Mouse (Mus musculus): Measurements from ENCODE around the gene Ptges2. TPM values are rescaled to one million over a fixed set of nuclear protein-coding genes. Genes with fewer than 3 reads are reported as not detected.

The Ptges2 gene
- polyA plus RNA-seq, 1 experiment = 10.0 TPM

DNA sequence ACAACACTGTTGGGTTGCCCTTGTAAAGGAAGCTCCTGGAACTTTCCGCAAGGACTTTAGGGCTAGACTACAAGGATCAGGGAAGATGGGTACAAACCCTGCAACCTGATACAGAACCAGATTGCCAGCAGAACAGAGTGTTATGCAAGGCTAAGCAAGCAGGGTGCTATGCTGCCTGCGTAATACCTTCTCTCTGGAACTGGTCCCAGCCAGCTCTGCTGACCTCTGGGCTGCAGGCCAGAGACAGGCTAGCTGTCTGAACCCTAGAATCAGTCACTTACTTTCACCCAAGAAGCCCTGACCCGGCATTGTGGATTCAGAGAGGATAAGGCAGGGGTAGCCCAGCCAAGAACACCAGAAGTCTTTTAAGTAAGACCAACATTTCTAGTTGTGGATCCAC lies 23.7 kb downstream of the Ptges2 start:
- DNase-seq (ENCODE audit: low read depth in 1 of 2, low spot score in 2 of 2) = no peak
- H3K36me3 ChIP-seq (ENCODE audit: control insufficient read depth, insufficient read depth, low read length) = peaks cover 54% of the 10 kb centered on the region
- H3K4me3 ChIP-seq (ENCODE audit: extremely low read depth, insufficient read depth, insufficient read length) = no peak overlapping the region
- 91% methylated on average over 3 of the region's 3 CpGs for WGBS
- TF ChIP-seq POLR2A (IDR thresholded peaks at IDR 0.05; ENCODE audit: low read depth, low read length) (no peak), CTCF (IDR thresholded peaks at IDR 0.05; ENCODE audit: extremely low read depth, insufficient read depth, insufficient read length, insufficient replicate concordance) (no peak)
- H3K4me1 ChIP-seq (ENCODE audit: control insufficient read depth, insufficient read depth, insufficient read length) = no peaks in the 10 kb centered on the region; the same call in 1 of the 2 replicates
- no peak overlapping the region for H3K27ac ChIP-seq (ENCODE audit: insufficient read depth, low read length)
- no peaks in the 10 kb centered on the region for H3K27me3 ChIP-seq (ENCODE audit: control insufficient read depth, insufficient read depth, low read length)

DNA sequence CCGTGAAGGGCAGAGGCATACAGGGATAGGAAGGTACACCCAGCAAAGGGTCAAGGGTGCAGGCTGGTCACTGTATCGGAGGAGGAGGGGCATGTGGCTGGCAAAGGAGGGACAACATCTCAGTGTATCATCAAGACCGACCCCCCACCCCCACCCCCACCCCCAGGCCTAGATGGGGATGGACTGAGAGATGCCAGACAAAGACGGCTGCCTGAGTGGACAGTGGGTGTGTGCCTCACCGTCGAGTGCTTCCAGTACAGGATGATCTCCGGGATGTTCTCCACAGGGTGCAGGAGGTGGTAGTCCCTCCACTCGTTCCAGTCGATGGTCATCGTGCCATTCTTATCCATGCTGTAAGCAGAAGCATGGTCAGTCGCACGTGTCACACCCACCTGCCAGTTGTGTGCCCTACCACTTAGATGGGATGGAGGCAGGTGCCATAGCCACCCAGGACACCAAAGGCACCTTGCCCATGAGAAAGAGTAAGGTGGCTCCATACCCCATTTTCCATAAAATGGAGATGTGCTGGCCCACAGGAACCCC lies 24.4 kb downstream of the Ptges2 start:
- Histone ChIP-seq H3K27me3 (ENCODE audit: control insufficient read depth, insufficient read depth, low read length) (no peaks in the 10 kb centered on the region), H3K4me1 (ENCODE audit: control insufficient read depth, insufficient read depth, insufficient read length) (no peaks in the 10 kb centered on the region; the same call in 1 of the 2 replicates), H3K36me3 (ENCODE audit: control insufficient read depth, insufficient read depth, low read length) (peaks cover 49% of the 10 kb centered on the region), H3K4me3 (ENCODE audit: extremely low read depth, insufficient read depth, insufficient read length) (no peak overlapping the region), H3K27ac (ENCODE audit: insufficient read depth, low read length) (no peak overlapping the region)
- WGBS = 93% methylated on average over 12 of the region's 12 CpGs
- TF ChIP-seq POLR2A (IDR thresholded peaks at IDR 0.05; ENCODE audit: low read depth, low read length) = no peak
- no peak for TF ChIP-seq CTCF (IDR thresholded peaks at IDR 0.05; ENCODE audit: extremely low read depth, insufficient read depth, insufficient read length, insufficient replicate concordance)
- no peak for DNase-seq (ENCODE audit: low read depth in 1 of 2, low spot score in 2 of 2)

DNA sequence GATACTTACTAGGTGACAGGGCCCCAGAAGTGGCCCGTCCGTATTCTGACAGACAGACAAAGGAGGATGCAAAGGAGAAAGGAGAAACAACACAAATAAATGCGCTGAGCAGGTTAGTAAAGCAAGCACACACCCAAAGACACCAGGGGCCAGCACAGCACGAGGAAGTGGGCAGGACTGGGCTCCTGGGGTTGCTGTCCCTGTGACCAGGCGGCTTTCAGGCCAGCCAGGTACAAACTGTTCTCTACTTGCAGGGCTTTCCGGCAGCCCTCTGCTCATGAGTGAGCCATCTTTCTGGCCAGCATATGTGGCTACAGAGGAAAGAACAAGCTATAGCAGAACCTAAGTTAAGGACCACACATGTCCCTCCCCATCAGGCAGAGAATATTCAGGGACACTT lies 25.0 kb downstream of the Ptges2 start:
- Histone ChIP-seq H3K4me1 (ENCODE audit: control insufficient read depth, insufficient read depth, insufficient read length) (no peaks in the 10 kb centered on the region; the same call in 1 of the 2 replicates), H3K27me3 (ENCODE audit: control insufficient read depth, insufficient read depth, low read length) (no peaks in the 10 kb centered on the region), H3K27ac (ENCODE audit: insufficient read depth, low read length) (no peak overlapping the region), H3K36me3 (ENCODE audit: control insufficient read depth, insufficient read depth, low read length) (peaks cover 45% of the 10 kb centered on the region), H3K4me3 (ENCODE audit: extremely low read depth, insufficient read depth, insufficient read length) (no peak overlapping the region)
- no peak for TF ChIP-seq POLR2A (IDR thresholded peaks at IDR 0.05; ENCODE audit: low read depth, low read length)
- no peak for TF ChIP-seq CTCF (IDR thresholded peaks at IDR 0.05; ENCODE audit: extremely low read depth, insufficient read depth, insufficient read length, insufficient replicate concordance)
- DNase-seq (ENCODE audit: low read depth in 1 of 2, low spot score in 2 of 2) = no peak
- WGBS = 88% methylated on average over 6 of the region's 6 CpGs

DNA sequence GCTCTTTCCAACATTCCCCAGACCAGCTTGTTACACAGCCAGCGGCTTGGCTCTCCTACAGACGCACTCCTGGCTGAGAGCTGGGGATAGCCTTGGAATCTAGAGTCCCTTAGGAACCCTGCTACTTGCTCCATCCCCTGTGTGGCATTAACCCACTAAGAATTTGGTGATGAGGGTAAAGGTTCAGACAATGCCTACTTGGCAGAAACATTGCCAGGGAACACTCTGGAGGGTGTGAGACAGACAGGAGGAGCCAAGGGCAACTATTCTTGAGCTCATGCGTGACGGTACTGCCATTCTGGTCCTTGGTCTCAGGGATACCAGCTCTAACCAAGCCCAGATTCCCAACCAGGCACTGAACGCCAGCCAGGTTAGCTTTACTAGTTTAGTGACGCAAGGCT lies 26.2 kb downstream of the Ptges2 start:
- no peak for TF ChIP-seq POLR2A (IDR thresholded peaks at IDR 0.05; ENCODE audit: low read depth, low read length)
- TF ChIP-seq CTCF (IDR thresholded peaks at IDR 0.05; ENCODE audit: extremely low read depth, insufficient read depth, insufficient read length, insufficient replicate concordance) = no peak
- no peaks in the 10 kb centered on the region for H3K27me3 ChIP-seq (ENCODE audit: control insufficient read depth, insufficient read depth, low read length)
- no peak for DNase-seq (ENCODE audit: low read depth in 1 of 2, low spot score in 2 of 2)
- peaks cover 33% of the 10 kb centered on the region for H3K36me3 ChIP-seq (ENCODE audit: control insufficient read depth, insufficient read depth, low read length)
- whole genome bisulfite sequencing = 97% methylated on average over 6 of the region's 6 CpGs
- H3K4me3 ChIP-seq (ENCODE audit: extremely low read depth, insufficient read depth, insufficient read length) = no peak overlapping the region
- H3K4me1 ChIP-seq (ENCODE audit: control insufficient read depth, insufficient read depth, insufficient read length) = no peaks in the 10 kb centered on the region; the same call in 1 of the 2 replicates
- no peak overlapping the region for H3K27ac ChIP-seq (ENCODE audit: insufficient read depth, low read length)

DNA sequence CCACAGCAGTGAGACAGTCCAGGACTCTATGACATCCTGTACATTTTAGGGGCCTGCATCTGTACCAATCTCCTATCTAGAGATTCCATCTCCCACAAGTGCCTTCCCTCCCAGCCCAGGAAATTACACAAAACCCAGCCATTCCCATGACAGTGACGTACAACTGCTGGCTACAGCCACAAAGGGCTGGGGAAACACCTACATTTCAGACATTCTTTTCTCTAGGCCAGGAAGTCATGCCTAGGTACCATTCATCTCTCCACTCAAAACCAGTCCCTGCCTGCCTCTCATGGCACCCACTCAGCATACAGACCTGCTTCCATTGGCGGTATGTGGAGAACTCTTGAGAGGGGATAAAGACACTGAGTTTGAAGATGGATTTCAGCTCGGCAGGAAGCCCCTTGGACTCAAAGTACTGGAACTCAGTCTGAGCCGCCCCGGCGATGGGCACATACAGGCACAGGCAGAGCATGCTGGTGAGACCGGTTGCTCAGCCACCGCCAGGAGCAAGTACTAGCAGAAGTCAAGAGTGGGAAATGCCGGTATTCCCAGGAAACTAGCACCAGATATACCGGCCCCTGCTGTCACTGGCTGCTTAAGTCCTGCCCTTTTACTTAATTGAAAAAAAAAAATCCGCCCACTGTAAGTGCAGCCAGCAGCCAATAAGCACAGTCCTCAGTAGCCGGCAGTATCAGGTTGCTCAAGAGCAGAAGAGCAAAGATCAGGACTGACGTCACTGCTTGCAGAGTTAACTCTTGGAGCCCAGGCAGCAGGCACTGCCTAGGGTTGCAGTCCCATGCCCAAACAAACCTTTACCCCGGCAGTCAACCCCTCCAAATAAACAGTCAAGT lies 28.0 kb downstream of the Ptges2 start:
- peaks cover 1% of the 10 kb centered on the region; the same call in 1 of the 2 replicates for H3K4me1 ChIP-seq (ENCODE audit: control insufficient read depth, insufficient read depth, insufficient read length)

DNA sequence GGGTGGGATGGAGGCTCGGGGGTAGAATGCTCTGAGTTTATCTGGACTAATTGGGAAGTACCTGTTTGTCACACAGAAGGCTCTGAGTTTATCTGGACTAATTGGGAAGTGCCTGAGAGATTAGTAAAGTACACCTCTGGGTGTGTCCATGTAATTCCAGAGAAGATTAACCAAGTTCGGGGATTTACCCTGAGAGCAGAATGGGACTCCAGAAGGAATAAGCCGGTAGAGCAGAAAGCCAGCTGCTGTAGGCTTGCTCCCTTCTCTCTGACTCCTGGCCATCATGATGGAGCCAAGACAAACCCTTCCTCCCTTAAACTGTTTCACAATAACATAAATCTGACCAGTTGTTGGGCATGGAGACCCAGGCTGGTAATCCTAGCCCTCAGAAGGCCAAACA lies 29.1 kb downstream of the Ptges2 start:
- H3K36me3 ChIP-seq (ENCODE audit: control insufficient read depth, insufficient read depth, low read length) = peaks cover 9% of the 10 kb centered on the region
- 75% methylated on average over 3 of the region's 3 CpGs for WGBS
- H3K4me3 ChIP-seq (ENCODE audit: extremely low read depth, insufficient read depth, insufficient read length) = no peak overlapping the region
- no peak for DNase-seq (ENCODE audit: low read depth in 1 of 2, low spot score in 2 of 2)
- H3K27me3 ChIP-seq (ENCODE audit: control insufficient read depth, insufficient read depth, low read length) = no peaks in the 10 kb centered on the region
- no peak overlapping the region for H3K27ac ChIP-seq (ENCODE audit: insufficient read depth, low read length)
- no peak for TF ChIP-seq CTCF (IDR thresholded peaks at IDR 0.05; ENCODE audit: extremely low read depth, insufficient read depth, insufficient read length, insufficient replicate concordance)
- TF ChIP-seq POLR2A (IDR thresholded peaks at IDR 0.05; ENCODE audit: low read depth, low read length) = no peak
- peaks cover 5% of the 10 kb centered on the region; the same call in 1 of the 2 replicates for H3K4me1 ChIP-seq (ENCODE audit: control insufficient read depth, insufficient read depth, insufficient read length)

More for the DNA sequence above, 28.0 kb downstream of the Ptges2 start:
- peaks cover 16% of the 10 kb centered on the region for H3K36me3 ChIP-seq (ENCODE audit: control insufficient read depth, insufficient read depth, low read length)
- TF ChIP-seq POLR2A (IDR thresholded peaks at IDR 0.05; ENCODE audit: low read depth, low read length) (no peak), CTCF (IDR thresholded peaks at IDR 0.05; ENCODE audit: extremely low read depth, insufficient read depth, insufficient read length, insufficient replicate concordance) (no peak)
- H3K27me3 ChIP-seq (ENCODE audit: control insufficient read depth, insufficient read depth, low read length) = no peaks in the 10 kb centered on the region
- no peak overlapping the region for H3K4me3 ChIP-seq (ENCODE audit: extremely low read depth, insufficient read depth, insufficient read length)
- 41% methylated on average over 14 of the region's 14 CpGs for WGBS
- peak overlapping the region; percentile 6; the same call in 1 of the 2 replicates for H3K27ac ChIP-seq (ENCODE audit: insufficient read depth, low read length)
- no peak for DNase-seq (ENCODE audit: low read depth in 1 of 2, low spot score in 2 of 2)
